Mouse (Mus musculus) myocyte (in vitro differentiated cells): ENCODE results near the gene Gm20696. TPM values are rescaled to one million over a fixed set of nuclear protein-coding genes. Genes with fewer than 3 reads are reported as not detected.

ENCODE experiments used
- H3K27me3 ChIP-seq: one replicate; pipeline ENCODE4 v1.6.1; 2011; ENCODE audit not compliant: control insufficient read depth, insufficient read depth, insufficient read length
- H3K36me3 ChIP-seq: one replicate; pipeline ENCODE4 v1.6.1; 2011; ENCODE audit not compliant: control insufficient read depth, insufficient read depth
- H3K4me2 ChIP-seq: one replicate; pipeline ENCODE4 v1.6.1; 2011; ENCODE audit warnings: low read depth, control low read depth
- H3K4me3 ChIP-seq: one replicate; pipeline ENCODE4 v1.5.1; 2011; ENCODE audit warnings: mild to moderate bottlenecking, control low read depth, moderate library complexity
- H3K79me2 ChIP-seq: one replicate; pipeline ENCODE4 v1.6.1; 2011; ENCODE audit not compliant: control insufficient read depth, insufficient read depth
- H3ac ChIP-seq: one replicate; pipeline ENCODE4 v1.6.1; 2011; ENCODE audit not compliant: control insufficient read depth, insufficient read length
- CEBPB ChIP-seq: IDR thresholded peaks from 2 replicates; pipeline ENCODE4 v1.6.1; 2011; ENCODE audit warnings: mild to moderate bottlenecking, moderate library complexity; ENCODE audit not compliant: poor library complexity, insufficient read depth, severe bottlenecking
- E2F4 ChIP-seq: IDR thresholded peaks from one replicate; pipeline ENCODE4 v1.6.1; 2011; ENCODE audit warnings: mild to moderate bottlenecking, control low read depth, moderate library complexity; ENCODE audit not compliant: insufficient read depth
- MAX ChIP-seq: IDR thresholded peaks from one replicate; pipeline ENCODE4 v1.6.1; 2011; ENCODE audit warnings: low read depth, mild to moderate bottlenecking, control low read depth
- MYOD1 ChIP-seq, 3 experiments: IDR thresholded peaks; one replicate each; pipeline ENCODE4 v1.6.1; 2011; ENCODE audit warnings: control low read depth in 2 of 3, low read depth in 2 of 3, mild to moderate bottlenecking in 2 of 3, moderate library complexity in 1 of 3; ENCODE audit not compliant: insufficient read length in 2 of 3, control insufficient read depth in 1 of 3
- MYOG ChIP-seq, 3 experiments: IDR thresholded peaks; one replicate each; pipeline ENCODE4 v1.6.1; 2011; ENCODE audit warnings: control low read depth in 2 of 3, low read depth in 2 of 3, mild to moderate bottlenecking in 2 of 3; ENCODE audit not compliant: insufficient read length in 2 of 3, control insufficient read depth in 1 of 3, insufficient read depth in 1 of 3
- POLR2A ChIP-seq: IDR thresholded peaks from one replicate; pipeline ENCODE4 v1.6.1; 2011; ENCODE audit warnings: low read depth, mild to moderate bottlenecking, control low read depth, moderate library complexity; ENCODE audit not compliant: insufficient read length
- POLR2AphosphoS2 ChIP-seq: IDR thresholded peaks from one replicate; pipeline ENCODE4 v1.6.1; 2011; ENCODE audit warnings: low read depth, control low read depth; ENCODE audit not compliant: insufficient read length
- REST ChIP-seq: IDR thresholded peaks from one replicate; pipeline ENCODE4 v1.6.1; 2011; ENCODE audit warnings: mild to moderate bottlenecking, control low read depth, moderate library complexity; ENCODE audit not compliant: insufficient read depth, insufficient read length
- SRF ChIP-seq: IDR thresholded peaks from one replicate; pipeline ENCODE4 v1.6.1; 2011; ENCODE audit warnings: low read depth; ENCODE audit not compliant: control insufficient read depth, insufficient read length
- TCF12 ChIP-seq: IDR thresholded peaks from one replicate; pipeline ENCODE4 v1.6.1; 2011; ENCODE audit warnings: mild to moderate bottlenecking, control low read depth; ENCODE audit not compliant: poor library complexity, insufficient read depth, severe bottlenecking
- TCF3 ChIP-seq: IDR thresholded peaks from one replicate; pipeline ENCODE4 v1.6.1; 2011; ENCODE audit warnings: low read depth, control low read depth; ENCODE audit not compliant: insufficient read length
- USF1 ChIP-seq: IDR thresholded peaks from one replicate; pipeline ENCODE4 v1.6.1; 2011; ENCODE audit warnings: low read depth, mild to moderate bottlenecking, control low read depth, moderate library complexity
- polyA plus RNA-seq: library from polyadenylated mRNA; unstranded; fragments of >200 nt; fragmentation: generic; extraction: Trizol; gene quantifications from one replicate; pipeline ENCODE4 v1.2.1, GENCODE M21; 2012; ENCODE audit warnings: missing spikeins

The Gm20696 gene
- polyA plus RNA-seq, 1 experiment: 0.13 TPM

GRCm38 (mm10) chr6:99354338-99354737, 312.3 kb downstream of the Gm20696 start:
- Histone ChIP-seq H3K36me3 (no peaks in the 10 kb centered on the region), H3K4me2 (no peak overlapping the region), H3K27me3 (no peaks in the 10 kb centered on the region), H3K79me2 (no peaks in the 10 kb centered on the region), H3ac (no peak overlapping the region), H3K4me3 (no peak overlapping the region)
- TF ChIP-seq TCF12 (no peak), E2F4 (no peak)

DNA sequence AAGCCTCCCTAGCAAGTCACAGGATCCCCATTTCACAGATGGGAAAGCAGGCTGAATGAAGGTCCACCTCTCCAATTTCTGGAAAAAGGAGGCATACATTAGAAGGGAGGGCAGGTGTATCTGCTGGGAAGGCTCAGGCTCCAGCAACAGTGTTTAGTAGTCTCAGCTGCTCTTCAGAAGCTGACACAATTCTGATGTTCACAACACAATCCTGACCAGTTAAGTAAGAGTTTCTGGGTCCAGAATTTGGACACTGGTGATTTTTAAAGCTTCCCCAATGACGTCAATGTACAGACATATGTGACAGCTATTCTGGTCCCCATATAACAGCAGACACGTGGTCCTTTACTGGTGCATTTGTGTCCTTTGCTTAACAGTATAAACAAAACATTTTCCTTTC, 313.2 kb downstream of the Gm20696 start:
- Histone ChIP-seq H3K27me3 (no peaks in the 10 kb centered on the region), H3K4me2 (no peak overlapping the region), H3ac (no peak overlapping the region), H3K4me3 (no peak overlapping the region), H3K36me3 (no peaks in the 10 kb centered on the region), H3K79me2 (no peaks in the 10 kb centered on the region)
- TF ChIP-seq MYOG (IDR thresholded peaks at IDR 0.05; ENCODE audit: control insufficient read depth in 1 of 3, insufficient read depth in 1 of 3, insufficient read length in 2 of 3, low read depth in 2 of 3): no peak
- TF ChIP-seq CEBPB: no peak
- TF ChIP-seq USF1: no peak
- no peak for TF ChIP-seq POLR2A
- TF ChIP-seq MAX: no peak
- TF ChIP-seq POLR2AphosphoS2: no peak
- TF ChIP-seq E2F4: no peak
- TF ChIP-seq MYOD1 (IDR thresholded peaks at IDR 0.05; ENCODE audit: control insufficient read depth in 1 of 3, insufficient read length in 2 of 3, low read depth in 2 of 3): no peak
- no peak for TF ChIP-seq TCF12
- TF ChIP-seq SRF: no peak
- TF ChIP-seq TCF3: no peak

DNA sequence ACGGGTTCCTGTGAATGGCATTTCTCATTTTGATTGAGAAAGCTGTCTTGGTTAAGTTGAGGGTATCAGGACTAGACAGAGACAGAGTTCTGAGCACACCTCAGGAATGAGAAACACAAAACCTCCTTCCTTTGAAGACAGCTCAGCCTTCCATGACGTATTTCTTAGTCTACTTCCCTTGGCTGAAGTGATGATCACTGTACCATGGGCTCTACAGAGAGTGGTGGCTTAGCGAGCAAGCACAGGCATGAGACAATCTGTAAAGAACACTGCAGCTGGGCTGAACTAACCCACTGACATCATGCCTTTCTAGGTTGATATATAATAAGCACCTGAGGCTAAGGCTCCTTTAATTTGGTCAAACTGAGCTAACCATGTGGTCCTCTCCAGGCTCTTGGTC, 316.0 kb downstream of the Gm20696 start:
- no peaks in the 10 kb centered on the region for H3K36me3 ChIP-seq
- no peaks in the 10 kb centered on the region for H3K27me3 ChIP-seq

GRCm38 (mm10) chr6:99350156-99350555, 316.4 kb downstream of the Gm20696 start:
- H3K36me3 ChIP-seq: no peaks in the 10 kb centered on the region
- H3K27me3 ChIP-seq: no peaks in the 10 kb centered on the region
- TF ChIP-seq POLR2A (no peak), TCF3 (no peak), MAX (no peak)
- H3K79me2 ChIP-seq: no peaks in the 10 kb centered on the region
- no peak overlapping the region for H3K4me2 ChIP-seq
- no peak overlapping the region for H3K4me3 ChIP-seq
- no peak overlapping the region for H3ac ChIP-seq

More for the DNA sequence above, 316.0 kb downstream of the Gm20696 start:
- H3ac ChIP-seq: no peak overlapping the region
- no peak for TF ChIP-seq POLR2A
- no peak for TF ChIP-seq SRF
- no peak for TF ChIP-seq POLR2AphosphoS2
- no peak for TF ChIP-seq REST
- no peak for TF ChIP-seq TCF3
- TF ChIP-seq MYOG (IDR thresholded peaks at IDR 0.05; ENCODE audit: control insufficient read depth in 1 of 3, insufficient read depth in 1 of 3, insufficient read length in 2 of 3, low read depth in 2 of 3): no peak
- TF ChIP-seq MAX: no peak
- no peak for TF ChIP-seq TCF12
- TF ChIP-seq CEBPB: no peak
- TF ChIP-seq E2F4: no peak
- no peak for TF ChIP-seq MYOD1 (IDR thresholded peaks at IDR 0.05; ENCODE audit: control insufficient read depth in 1 of 3, insufficient read length in 2 of 3, low read depth in 2 of 3)
- no peak for TF ChIP-seq USF1
- H3K79me2 ChIP-seq: no peaks in the 10 kb centered on the region
- no peak overlapping the region for H3K4me3 ChIP-seq
- H3K4me2 ChIP-seq: no peak overlapping the region

- H3K27me3 ChIP-seq: no peaks in the 10 kb centered on the region
Measured at GRCm38 (mm10) chr6:99347836-99348235, 318.8 kb downstream of the Gm20696 start.

More at GRCm38 (mm10) chr6:99347836-99348235, 318.8 kb downstream of the Gm20696 start:
- Histone ChIP-seq H3K4me3 (no peak overlapping the region), H3K36me3 (no peaks in the 10 kb centered on the region), H3K79me2 (no peaks in the 10 kb centered on the region), H3ac (no peak overlapping the region), H3K4me2 (no peak overlapping the region)
- TF ChIP-seq MYOG (IDR thresholded peaks at IDR 0.05; ENCODE audit: control insufficient read depth in 1 of 3, insufficient read depth in 1 of 3, insufficient read length in 2 of 3, low read depth in 2 of 3): no peak
- no peak for TF ChIP-seq MYOD1 (IDR thresholded peaks at IDR 0.05; ENCODE audit: control insufficient read depth in 1 of 3, insufficient read length in 2 of 3, low read depth in 2 of 3)
- no peak for TF ChIP-seq POLR2AphosphoS2
- TF ChIP-seq USF1: no peak
- no peak for TF ChIP-seq REST
- no peak for TF ChIP-seq POLR2A
- TF ChIP-seq SRF: no peak
- TF ChIP-seq CEBPB: no peak
